Mouse (Mus musculus) small intestine, adult 2 months (tissue): ENCODE results near the gene Mrpl12. TPM values are rescaled to one million over a fixed set of nuclear protein-coding genes. Genes with fewer than 3 reads are reported as not detected.

Source experiments
- H3K27ac ChIP-seq: fragments of 200-500 bp; 2 replicates; pipeline ENCODE4 v1.5.1; 2012; ENCODE audit warnings: low read depth, low read length, control low read depth, inconsistent platforms; ENCODE audit not compliant: insufficient read depth
- H3K27me3 ChIP-seq: fragments of 200-500 bp; 2 replicates; pipeline ENCODE4 v1.6.1; 2012; ENCODE audit warnings: mild to moderate bottlenecking, moderate library complexity, low read length, inconsistent platforms; ENCODE audit not compliant: control insufficient read depth, insufficient read depth
- H3K36me3 ChIP-seq: fragments of 200-500 bp; 2 replicates; pipeline ENCODE4 v1.6.1; 2012; ENCODE audit warnings: mild to moderate bottlenecking, low read length, control low read depth, inconsistent platforms; ENCODE audit not compliant: control insufficient read depth, insufficient read depth
- H3K4me1 ChIP-seq: fragments of 200-500 bp; 2 replicates; pipeline ENCODE4 v1.6.1; 2012; ENCODE audit warnings: low read length, inconsistent platforms, mixed read lengths; ENCODE audit not compliant: control insufficient read depth, insufficient read depth, insufficient read length
- H3K4me3 ChIP-seq: fragments of 200-500 bp; 2 replicates; pipeline ENCODE4 v1.5.1; 2012; ENCODE audit warnings: low read depth, mild to moderate bottlenecking, control low read depth, inconsistent platforms, low read length, moderate library complexity
- CTCF ChIP-seq: fragments of 200-500 bp; IDR thresholded peaks from 2 replicates; pipeline ENCODE4 v1.5.1; 2012; ENCODE audit warnings: low read depth, mild to moderate bottlenecking, control low read depth, inconsistent platforms, low read length, moderate library complexity, mixed read lengths; ENCODE audit not compliant: insufficient replicate concordance, insufficient read length; ENCODE audit errors: extremely low read depth
- POLR2A ChIP-seq: fragments of 200-500 bp; IDR thresholded peaks from 2 replicates; pipeline ENCODE4 v1.6.1; 2012; ENCODE audit warnings: low read depth, mild to moderate bottlenecking, control low read depth, inconsistent platforms, low read length, moderate library complexity
- whole genome bisulfite sequencing: fragments of 180-500 bp; shearing (Covaris S2); methylation state at CpG from one replicate; pipeline ENCODE4 v1.1.7; 2018; 5-methylcytosine and 5-hydroxymethylcytosine counted together
- polyA plus RNA-seq: library from polyadenylated mRNA; depleted of rRNA; stranded (reverse); fragments of >200 nt; gene quantifications from 2 replicates; pipeline ENCODE4 v1.2.3, GENCODE M21; 2012; rRNA removed

Gene Mrpl12
- polyA plus RNA-seq, 1 experiment = 155 TPM

DNA sequence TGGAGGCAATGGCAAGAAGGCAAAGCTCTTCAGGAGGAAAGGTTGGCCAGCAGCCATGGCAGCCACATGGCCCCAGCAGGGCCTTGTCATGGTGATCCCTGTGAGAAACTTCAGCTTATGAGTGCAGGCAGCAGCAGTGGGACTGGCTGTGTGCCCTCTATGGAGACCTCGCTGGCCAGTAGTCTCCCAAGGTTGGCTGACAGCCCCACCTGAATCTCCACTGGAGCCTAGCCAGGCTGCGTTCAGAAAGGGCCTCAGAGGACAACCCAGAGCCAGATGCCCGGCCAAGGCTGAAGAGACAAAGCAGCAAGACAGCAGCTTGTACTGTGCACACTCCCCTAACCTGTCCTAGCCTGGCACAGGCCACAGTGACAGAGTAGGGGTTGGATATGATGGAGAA lies 54.1 kb downstream of the Mrpl12 start:
- H3K4me3 ChIP-seq = no peak overlapping the region
- TF ChIP-seq CTCF = no peak
- no peak for TF ChIP-seq POLR2A
- no peaks in the 10 kb centered on the region for H3K36me3 ChIP-seq
- no peaks in the 10 kb centered on the region for H3K27me3 ChIP-seq
- H3K4me1 ChIP-seq = peaks cover 10% of the 10 kb centered on the region
- 20% methylated on average over 3 of the region's 3 CpGs for WGBS
- H3K27ac ChIP-seq = no peak overlapping the region

Other genes with a start within 250 kb of the Mrpl12 start
- gene Actg1, start 136.1 kb upstream of the Mrpl12 start, polyA plus RNA-seq = 927 and 1,318 TPM in 2 replicates
- not detected in 2 replicates for gene Fscn2, start 123.1 kb upstream of the Mrpl12 start, polyA plus RNA-seq
- gene Faap100, start 105.8 kb upstream of the Mrpl12 start, polyA plus RNA-seq = 32.0 and 49.2 TPM in 2 replicates
- gene Nploc4, start 46.9 kb upstream of the Mrpl12 start, polyA plus RNA-seq = 29.0 and 54.8 TPM in 2 replicates
- 0.15 and 0.60 TPM in 2 replicates for gene Tspan10, start 42.0 kb upstream of the Mrpl12 start, polyA plus RNA-seq
- gene Pde6g, start 31.1 kb upstream of the Mrpl12 start, polyA plus RNA-seq = 0.43 TPM in 2 replicates
- 16.6 and 23.6 TPM in 2 replicates for gene Oxld1, start 26.5 kb upstream of the Mrpl12 start, polyA plus RNA-seq
- gene Ccdc137, start 26.5 kb upstream of the Mrpl12 start, polyA plus RNA-seq = 3.6 and 4.4 TPM in 2 replicates
- 14.3 and 15.4 TPM in 2 replicates for gene Arl16, start 17.0 kb upstream of the Mrpl12 start, polyA plus RNA-seq
- 298 and 416 TPM in 2 replicates for gene Slc25a10, start 7.2 kb downstream of the Mrpl12 start, polyA plus RNA-seq
- gene Gcgr, start 46.1 kb downstream of the Mrpl12 start, polyA plus RNA-seq = 1.4 and 2.6 TPM in 2 replicates
- 24.0 and 30.3 TPM in 2 replicates for gene Mcrip1, start 65.1 kb downstream of the Mrpl12 start, polyA plus RNA-seq
- 0.51 TPM in 1 of 2 replicates, not detected in the other for gene Ppp1r27, start 66.5 kb downstream of the Mrpl12 start, polyA plus RNA-seq
- gene P4hb, start 88.6 kb downstream of the Mrpl12 start, polyA plus RNA-seq = 442 and 705 TPM in 2 replicates
- gene Arhgdia, start 97.0 kb downstream of the Mrpl12 start, polyA plus RNA-seq = 489 and 1,022 TPM in 2 replicates
- 12.0 and 24.0 TPM in 2 replicates for gene Alyref, start 113.8 kb downstream of the Mrpl12 start, polyA plus RNA-seq
- gene Anapc11, start 113.8 kb downstream of the Mrpl12 start, polyA plus RNA-seq = 46.4 and 97.9 TPM in 2 replicates
- 0.98 and 7.2 TPM in 2 replicates for gene Npb, start 123.9 kb downstream of the Mrpl12 start, polyA plus RNA-seq
- gene Pcyt2, start 133.3 kb downstream of the Mrpl12 start, polyA plus RNA-seq = 449 and 1,029 TPM in 2 replicates
- gene Sirt7, start 140.6 kb downstream of the Mrpl12 start, polyA plus RNA-seq = 99.1 and 147 TPM in 2 replicates
- 24.8 and 33.6 TPM in 2 replicates for gene Mafg, start 149.0 kb downstream of the Mrpl12 start, polyA plus RNA-seq
- 17.1 and 19.9 TPM in 2 replicates for gene Pycr1, start 159.2 kb downstream of the Mrpl12 start, polyA plus RNA-seq
- 0.39 and 1.0 TPM in 2 replicates for gene Myadml2, start 163.5 kb downstream of the Mrpl12 start, polyA plus RNA-seq
- 0.67 and 0.99 TPM in 2 replicates for gene Notum, start 176.6 kb downstream of the Mrpl12 start, polyA plus RNA-seq
- 86.9 and 138 TPM in 2 replicates for gene Aspscr1, start 188.4 kb downstream of the Mrpl12 start, polyA plus RNA-seq
- gene Cenpx, start 229.1 kb downstream of the Mrpl12 start, polyA plus RNA-seq = 38.4 and 46.2 TPM in 2 replicates
- 22.0 and 23.9 TPM in 2 replicates for gene Lrrc45, start 229.3 kb downstream of the Mrpl12 start, polyA plus RNA-seq
- gene Rac3, start 236.9 kb downstream of the Mrpl12 start, polyA plus RNA-seq = 4.1 and 5.1 TPM in 2 replicates
- 102 and 127 TPM in 2 replicates for gene Dcxr, start 242.7 kb downstream of the Mrpl12 start, polyA plus RNA-seq
- gene Cbr2, start 247.5 kb downstream of the Mrpl12 start, polyA plus RNA-seq = 1.2 and 11.4 TPM in 2 replicates